Mouse (Mus musculus) embryonic facial prominence, embryonic 11.5 days (tissue): ENCODE results near the gene Ppp1r9a. TPM values are rescaled to one million over a fixed set of nuclear protein-coding genes. Genes with fewer than 3 reads are reported as not detected.

Experiments
- ATAC-seq: fragments of 200-750 bp; cut with Nextera tagmentation; replicated peaks from 2 replicates; pipeline ENCODE4 v1.8.0; 2017; ENCODE audit warnings: low read depth; ENCODE audit not compliant: insufficient number of reproducible peaks, low FRiP score, low TSS enrichment
- DNase-seq: peaks from one replicate; pipeline ENCODE4 v3.0.0-alpha.2; 2015; ENCODE audit warnings: low spot score
- H3K27ac ChIP-seq: fragments of 300-500 bp; sonication (generic); replicated peaks from 2 replicates; pipeline ENCODE4 v1.5.1; 2014; ENCODE audit warnings: mild to moderate bottlenecking, low read depth, low read length, control low read depth
- H3K27me3 ChIP-seq: fragments of 300-500 bp; sonication (generic); 2 replicates; pipeline ENCODE4 v1.6.1; 2014; ENCODE audit warnings: mild to moderate bottlenecking, low read length, moderate library complexity, mixed read lengths; ENCODE audit not compliant: control insufficient read depth, insufficient read depth
- H3K36me3 ChIP-seq: fragments of 300-500 bp; sonication (generic); replicated peaks from 2 replicates; pipeline ENCODE4 v1.6.1; 2014; ENCODE audit warnings: low read depth, mild to moderate bottlenecking, low read length, moderate library complexity, mixed read lengths; ENCODE audit not compliant: control insufficient read depth, insufficient read depth
- H3K4me1 ChIP-seq: fragments of 300-500 bp; sonication (generic); 2 replicates; pipeline ENCODE4 v1.6.1; 2014; ENCODE audit warnings: low read length, mixed read lengths; ENCODE audit not compliant: control insufficient read depth, insufficient read depth
- H3K4me2 ChIP-seq: fragments of 300-500 bp; sonication (generic); 2 replicates; pipeline ENCODE4 v1.6.1; 2014; ENCODE audit warnings: low read depth, mild to moderate bottlenecking, control low read depth, low read length, moderate library complexity
- H3K4me3 ChIP-seq: fragments of 300-500 bp; sonication (generic); 2 replicates; pipeline ENCODE4 v1.5.1; 2014; ENCODE audit warnings: low read depth, low read length, control low read depth
- H3K9ac ChIP-seq: fragments of 300-500 bp; sonication (generic); replicated peaks from 2 replicates; pipeline ENCODE4 v1.6.1; 2014; ENCODE audit warnings: mild to moderate bottlenecking, control low read depth, low read length
- H3K9me3 ChIP-seq: fragments of 300-500 bp; sonication (generic); replicated peaks from 2 replicates; pipeline ENCODE4 v1.6.1; 2016; ENCODE audit warnings: mild to moderate bottlenecking, low read length, inconsistent platforms, mixed read lengths; ENCODE audit not compliant: control insufficient read depth
- WGBS: fragments of 180-500 bp; shearing (Covaris S2); extraction: QIAGEN DNeasy Blood & Tissue Kit; methylation state at CpG from one replicate; pipeline ENCODE4 v1.1.7; 2014; 5-methylcytosine and 5-hydroxymethylcytosine counted together
- polyA plus RNA-seq: library from polyadenylated mRNA; unstranded; fragments of >200 nt; fragmentation: Nextera tagmentation; extraction: Ambion mirVana; gene quantifications from 2 replicates; pipeline ENCODE4 v1.2.1, GENCODE M21; 2014

The Ppp1r9a gene
- polyA plus RNA-seq, 1 experiment from 2014 or later = 14.4 TPM

- 98% methylated on average over 2 of the region's 2 CpGs for WGBS
Observed at GRCm38 (mm10) chr6:5207817-5208216, 305.1 kb downstream of the Ppp1r9a start.

More at GRCm38 (mm10) chr6:5207817-5208216, 305.1 kb downstream of the Ppp1r9a start:
- Histone ChIP-seq H3K9me3 (no peaks in the 10 kb centered on the region), H3K4me1 (no peaks in the 10 kb centered on the region), H3K4me2 (no peak overlapping the region), H3K36me3 (no peaks in the 10 kb centered on the region), H3K4me3 (no peak overlapping the region), H3K27ac (no peak overlapping the region), H3K27me3 (no peaks in the 10 kb centered on the region), H3K9ac (no peak overlapping the region)
- no peak for DNase-seq
- ATAC-seq = no peak

Other genes with a start within 250 kb of the Ppp1r9a start
- 51.1 and 58.8 TPM in 2 replicates for gene Sgce, start 155.7 kb upstream of the Ppp1r9a start, polyA plus RNA-seq
- 25.2 and 25.3 TPM in 2 replicates for gene Peg10, start 155.6 kb upstream of the Ppp1r9a start, polyA plus RNA-seq